Mouse (Mus musculus): ENCODE results near the gene Kif24. TPM values are rescaled to one million over a fixed set of nuclear protein-coding genes. Genes with fewer than 3 reads are reported as not detected.

Kif24 gene
- polyA plus RNA-seq, 1 experiment from 2014 or later: 1.3 TPM

GRCm38 (mm10) chr4:41499619-41500018 is 34.9 kb upstream of the Kif24 start:
- Histone ChIP-seq H3K4me1 (ENCODE audit: insufficient read depth, low read depth, low read length) (peaks cover 12% of the 10 kb centered on the region; the same call in 1 of the 2 replicates), H3K9ac (replicated peaks; ENCODE audit: low read depth) (no peak overlapping the region), H3K36me3 (ENCODE audit: insufficient read depth, low read length) (no peaks in the 10 kb centered on the region), H3K4me2 (replicated peaks; ENCODE audit: low read depth, low read length) (no peak overlapping the region), H3K4me3 (ENCODE audit: low read depth, low read length) (no peak overlapping the region), H3K27me3 (replicated peaks; ENCODE audit: insufficient read depth, low read length) (peaks cover 33% of the 10 kb centered on the region), H3K9me3 (ENCODE audit: low read length) (no peaks in the 10 kb centered on the region), H3K27ac (ENCODE audit: low read length) (no peak overlapping the region)
- no peak for DNase-seq (ENCODE audit: low spot score)
- no peak for ATAC-seq
- TF ChIP-seq CTCF (IDR thresholded peaks at IDR 0.05): no peak
- TF ChIP-seq EP300 (IDR thresholded peaks at IDR 0.05): no peak
- 78% methylated on average over 8 of the region's 8 CpGs for WGBS

DNA sequence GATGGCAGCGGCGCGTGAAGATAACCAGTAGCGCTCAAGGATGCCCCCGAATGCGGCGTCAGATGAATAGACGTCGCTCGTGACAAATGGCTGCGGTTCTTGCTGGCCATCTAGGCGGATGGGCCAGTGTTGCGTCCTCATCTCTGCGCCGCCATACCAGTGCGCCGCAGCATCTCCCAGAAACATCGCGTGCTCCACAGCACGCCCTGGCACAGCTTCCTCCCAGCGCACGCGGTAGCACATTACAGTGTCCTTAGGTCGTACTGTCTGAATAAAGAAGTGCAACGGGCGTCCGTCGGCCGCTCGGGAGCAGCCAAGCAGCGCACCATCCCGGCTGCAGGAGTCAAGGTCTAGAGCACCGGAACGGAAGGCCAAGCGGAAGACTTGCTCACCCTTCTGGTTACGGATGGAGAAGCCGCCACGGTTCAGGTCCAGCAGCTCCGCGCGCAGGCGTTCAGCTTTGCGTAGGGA is 34.3 kb upstream of the Kif24 start:
- TF ChIP-seq CTCF (IDR thresholded peaks at IDR 0.05): no peak
- TF ChIP-seq EP300 (IDR thresholded peaks at IDR 0.05): no peak
- peaks cover 33% of the 10 kb centered on the region for H3K27me3 ChIP-seq (replicated peaks; ENCODE audit: insufficient read depth, low read length)
- no peak overlapping the region; the same call in 1 of the 2 replicates for H3K4me3 ChIP-seq (ENCODE audit: low read depth, low read length)
- H3K36me3 ChIP-seq (ENCODE audit: insufficient read depth, low read length): no peaks in the 10 kb centered on the region
- no peak for DNase-seq (ENCODE audit: low spot score)
- ATAC-seq: no peak
- 29% methylated on average over 43 of the region's 43 CpGs for WGBS
- peaks cover 12% of the 10 kb centered on the region; the same call in 1 of the 2 replicates for H3K4me1 ChIP-seq (ENCODE audit: insufficient read depth, low read depth, low read length)
- no peaks in the 10 kb centered on the region for H3K9me3 ChIP-seq (ENCODE audit: low read length)
- 0 out of 2 replicates have a peak overlapping the region, but pooled peaks have one; percentile 8 for H3K4me2 ChIP-seq (replicated peaks; ENCODE audit: low read depth, low read length)
- H3K9ac ChIP-seq (replicated peaks; ENCODE audit: low read depth): no peak overlapping the region
- H3K27ac ChIP-seq (ENCODE audit: low read length): no peak overlapping the region

DNA sequence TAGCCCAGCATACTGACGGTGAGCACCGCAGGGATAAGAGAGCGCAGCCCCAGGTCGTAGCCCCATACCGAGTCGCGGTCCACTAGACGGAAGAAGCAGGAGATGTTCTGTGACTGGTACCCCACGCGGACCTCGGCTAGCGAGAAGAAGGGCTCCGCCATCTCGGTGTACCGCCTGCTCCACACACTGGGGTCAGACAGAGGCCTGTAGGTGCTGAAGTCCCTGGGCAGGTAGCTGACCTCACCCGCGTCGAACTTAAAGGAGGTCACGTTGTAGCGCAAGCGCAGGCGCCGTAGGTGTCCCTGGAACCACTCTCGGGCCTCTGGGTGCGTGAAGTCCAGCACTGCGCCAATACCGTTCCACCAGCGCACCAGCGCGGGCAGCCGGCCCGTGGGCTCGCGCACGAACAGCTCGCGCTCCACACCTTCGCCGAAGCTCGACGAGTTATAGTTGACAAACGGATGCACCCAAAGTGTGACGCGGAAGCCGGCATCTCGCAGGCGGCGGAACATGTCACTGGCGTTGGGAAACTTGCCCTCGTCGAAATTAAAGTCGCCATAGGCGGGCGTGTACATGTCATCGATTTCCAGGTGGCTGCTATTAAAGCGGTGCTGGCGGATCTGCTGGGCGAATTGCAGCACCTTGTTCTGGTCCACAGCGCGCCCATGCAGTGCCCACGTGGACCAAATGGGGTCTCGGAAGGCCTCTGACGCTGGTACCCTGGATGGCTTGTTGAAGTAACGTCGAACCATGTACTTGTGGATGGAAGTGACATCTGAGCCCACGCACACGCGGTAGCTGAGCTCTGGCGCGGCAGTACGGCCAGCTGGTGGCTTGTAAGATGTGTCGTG is 33.5 kb upstream of the Kif24 start:
- Histone ChIP-seq H3K4me1 (ENCODE audit: insufficient read depth, low read depth, low read length) (peaks cover 12% of the 10 kb centered on the region; the same call in 1 of the 2 replicates), H3K9ac (replicated peaks; ENCODE audit: low read depth) (no peak overlapping the region), H3K4me2 (replicated peaks; ENCODE audit: low read depth, low read length) (peak overlapping the region; percentile 8; the same call in 1 of the 2 replicates), H3K27me3 (replicated peaks; ENCODE audit: insufficient read depth, low read length) (peaks cover 33% of the 10 kb centered on the region), H3K9me3 (ENCODE audit: low read length) (no peaks in the 10 kb centered on the region), H3K27ac (ENCODE audit: low read length) (no peak overlapping the region), H3K4me3 (ENCODE audit: low read depth, low read length) (no peak overlapping the region; the same call in 1 of the 2 replicates), H3K36me3 (ENCODE audit: insufficient read depth, low read length) (no peaks in the 10 kb centered on the region)
- TF ChIP-seq EP300 (IDR thresholded peaks at IDR 0.05) (no peak), CTCF (IDR thresholded peaks at IDR 0.05) (no peak)
- DNase-seq (ENCODE audit: low spot score) (no peak), ATAC-seq (no peak)
- 23% methylated on average over 72 of the region's 72 CpGs for WGBS

DNA sequence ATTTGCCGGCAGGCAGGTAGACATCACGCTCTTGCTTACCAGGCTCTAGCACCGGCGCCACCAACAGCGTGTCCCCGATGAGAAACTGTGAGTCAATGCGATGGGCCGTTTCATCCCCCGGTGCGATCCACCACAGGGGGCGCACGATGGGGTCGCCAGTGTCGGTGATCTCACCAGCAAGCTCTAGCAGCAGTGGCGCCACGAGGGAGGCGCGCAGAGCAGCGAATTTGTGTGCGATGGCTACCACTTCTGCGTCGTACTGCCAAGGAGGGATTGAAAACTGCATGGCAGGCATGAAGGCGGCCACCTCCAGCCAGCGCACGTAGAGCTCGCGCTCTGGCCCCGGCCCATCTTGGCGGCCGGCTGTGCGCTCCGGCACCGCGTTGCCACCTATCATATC is 32.9 kb upstream of the Kif24 start:
- no peaks in the 10 kb centered on the region for H3K36me3 ChIP-seq (ENCODE audit: insufficient read depth, low read length)
- 19% methylated on average over 34 of the region's 34 CpGs for WGBS
- no peaks in the 10 kb centered on the region for H3K9me3 ChIP-seq (ENCODE audit: low read length)
- peaks cover 12% of the 10 kb centered on the region; the same call in 1 of the 2 replicates for H3K4me1 ChIP-seq (ENCODE audit: insufficient read depth, low read depth, low read length)
- no peak overlapping the region for H3K27ac ChIP-seq (ENCODE audit: low read length)
- peaks cover 33% of the 10 kb centered on the region for H3K27me3 ChIP-seq (replicated peaks; ENCODE audit: insufficient read depth, low read length)
- DNase-seq (ENCODE audit: low spot score) (no peak), ATAC-seq (no peak)
- no peak overlapping the region for H3K9ac ChIP-seq (replicated peaks; ENCODE audit: low read depth)
- H3K4me2 ChIP-seq (replicated peaks; ENCODE audit: low read depth, low read length): peak overlapping the region; percentile 8; the same call in 1 of the 2 replicates
- TF ChIP-seq EP300 (IDR thresholded peaks at IDR 0.05): no peak
- peak; percentile 59 for TF ChIP-seq CTCF (IDR thresholded peaks at IDR 0.05)
- H3K4me3 ChIP-seq (ENCODE audit: low read depth, low read length): no peak overlapping the region

DNA sequence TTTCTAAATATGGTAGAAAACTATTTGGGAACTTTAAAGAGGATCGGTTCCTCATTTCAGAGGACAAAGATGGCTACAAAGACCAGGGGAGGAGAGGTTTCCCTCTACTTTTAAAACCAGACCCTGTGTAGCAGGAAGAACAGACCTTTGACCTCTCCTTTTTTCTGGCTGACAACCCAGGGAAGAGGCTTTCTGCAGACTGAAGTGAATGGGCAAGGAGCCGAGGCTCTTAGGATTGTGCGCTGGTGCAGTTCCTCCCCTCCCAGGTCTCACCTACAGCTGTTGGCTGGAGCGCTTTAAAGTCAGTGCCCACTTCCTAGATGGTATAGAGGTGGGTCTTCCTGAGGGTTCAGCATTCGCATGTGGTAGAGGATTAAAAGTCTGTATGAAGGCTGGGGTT is 32.4 kb upstream of the Kif24 start:
- Histone ChIP-seq H3K27ac (ENCODE audit: low read length) (no peak overlapping the region), H3K4me2 (replicated peaks; ENCODE audit: low read depth, low read length) (no peak overlapping the region), H3K27me3 (replicated peaks; ENCODE audit: insufficient read depth, low read length) (peaks cover 33% of the 10 kb centered on the region), H3K9me3 (ENCODE audit: low read length) (no peaks in the 10 kb centered on the region), H3K4me1 (ENCODE audit: insufficient read depth, low read depth, low read length) (peaks cover 8% of the 10 kb centered on the region; the same call in 1 of the 2 replicates), H3K9ac (replicated peaks; ENCODE audit: low read depth) (no peak overlapping the region), H3K36me3 (ENCODE audit: insufficient read depth, low read length) (no peaks in the 10 kb centered on the region), H3K4me3 (ENCODE audit: low read depth, low read length) (no peak overlapping the region)
- ATAC-seq (no peak), DNase-seq (ENCODE audit: low spot score) (no peak)
- 69% methylated on average over 5 of the region's 5 CpGs for WGBS
- TF ChIP-seq EP300 (IDR thresholded peaks at IDR 0.05) (no peak), CTCF (IDR thresholded peaks at IDR 0.05) (no peak)

DNA sequence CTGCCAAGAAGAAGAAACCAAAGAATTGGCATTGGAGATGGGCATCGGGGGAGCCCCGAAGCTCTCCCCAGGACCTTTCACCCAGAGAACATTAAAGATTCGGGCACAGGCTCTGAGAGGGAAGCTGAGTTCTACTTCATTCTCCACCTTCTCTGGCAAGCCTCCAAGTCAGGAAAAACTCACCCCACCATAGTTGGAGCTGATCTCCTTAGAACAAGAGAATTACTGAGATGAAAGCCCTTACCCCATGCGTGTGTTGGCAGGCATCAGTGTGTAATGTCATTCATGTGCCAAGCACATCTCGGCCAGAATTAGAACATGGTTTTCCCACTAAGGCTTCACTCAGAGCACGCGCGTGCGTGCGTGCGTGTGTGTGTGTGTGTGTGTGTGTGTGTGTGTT is 31.2 kb upstream of the Kif24 start:
- DNase-seq (ENCODE audit: low spot score) (peak; percentile 60), ATAC-seq (peak; percentile 53)
- no peak overlapping the region for H3K4me2 ChIP-seq (replicated peaks; ENCODE audit: low read depth, low read length)
- no peaks in the 10 kb centered on the region for H3K9me3 ChIP-seq (ENCODE audit: low read length)
- H3K9ac ChIP-seq (replicated peaks; ENCODE audit: low read depth): no peak overlapping the region
- peaks cover 7% of the 10 kb centered on the region; the same call in 1 of the 2 replicates for H3K4me1 ChIP-seq (ENCODE audit: insufficient read depth, low read depth, low read length)
- TF ChIP-seq EP300 (IDR thresholded peaks at IDR 0.05) (no peak), CTCF (IDR thresholded peaks at IDR 0.05) (no peak)
- no peak overlapping the region for H3K4me3 ChIP-seq (ENCODE audit: low read depth, low read length)
- 53% methylated on average over 11 of the region's 11 CpGs for WGBS
- peaks cover 33% of the 10 kb centered on the region for H3K27me3 ChIP-seq (replicated peaks; ENCODE audit: insufficient read depth, low read length)
- no peaks in the 10 kb centered on the region for H3K36me3 ChIP-seq (ENCODE audit: insufficient read depth, low read length)
- H3K27ac ChIP-seq (ENCODE audit: low read length): no peak overlapping the region

All from lung, postnatal 0 days (tissue).